Mouse (Mus musculus) retina, embryonic 14.5 days (tissue): ENCODE measurements around the gene Chrna1.
A peak's percentile ranks its signal among the peaks of the same experiment; 100 is the strongest.

Experiments used
- DNase-seq: peaks from one replicate; pipeline ENCODE4 v3.0.0-alpha.2; 2015; ENCODE audit warnings: low spot score

Gene Chrna1

GRCm38 (mm10) chr2:73580166-73580565 lies at the start of gene Chrna1:
TSS of gene Chrna1 (minus strand) at chr2:73580338.
- no peak for DNase-seq

GRCm38 (mm10) chr2:73618486-73619052 lies 38.4 kb upstream of the Chrna1 start:
- no peak for DNase-seq

GRCm38 (mm10) chr2:73616434-73617057 lies 36.4 kb upstream of the Chrna1 start:
- DNase-seq = no peak

GRCm38 (mm10) chr2:73615456-73615855 lies 35.3 kb upstream of the Chrna1 start:
- no peak for DNase-seq

- DNase-seq = no peak
Observed at GRCm38 (mm10) chr2:73614303-73614702, 34.2 kb upstream of the Chrna1 start.

- DNase-seq = no peak
Observed at GRCm38 (mm10) chr2:73612941-73613340, 32.8 kb upstream of the Chrna1 start.

- no peak for DNase-seq
Observed at GRCm38 (mm10) chr2:73612367-73612914, 32.3 kb upstream of the Chrna1 start.

- no peak for DNase-seq
Observed at GRCm38 (mm10) chr2:73611798-73612197, 31.7 kb upstream of the Chrna1 start.

GRCm38 (mm10) chr2:73609724-73610210 lies 29.6 kb upstream of the Chrna1 start:
- no peak for DNase-seq

- no peak for DNase-seq
Observed at GRCm38 (mm10) chr2:73609067-73609723, 29.1 kb upstream of the Chrna1 start.

GRCm38 (mm10) chr2:73608391-73608790 lies 28.3 kb upstream of the Chrna1 start:
- DNase-seq = no peak

GRCm38 (mm10) chr2:73607609-73608008 lies 27.5 kb upstream of the Chrna1 start:
- DNase-seq = peak; percentile 10

GRCm38 (mm10) chr2:73607146-73607545 lies 27.0 kb upstream of the Chrna1 start:
- DNase-seq = no peak

GRCm38 (mm10) chr2:73606616-73607015 lies 26.5 kb upstream of the Chrna1 start:
- no peak for DNase-seq

GRCm38 (mm10) chr2:73605077-73605476 lies 24.9 kb upstream of the Chrna1 start:
- DNase-seq = peak; percentile 32

- DNase-seq = no peak
Observed at GRCm38 (mm10) chr2:73604579-73604978, 24.4 kb upstream of the Chrna1 start.

- DNase-seq = no peak
Observed at GRCm38 (mm10) chr2:73600650-73601049, 20.5 kb upstream of the Chrna1 start.

- no peak for DNase-seq
Observed at GRCm38 (mm10) chr2:73597772-73598171, 17.6 kb upstream of the Chrna1 start.

GRCm38 (mm10) chr2:73596786-73597185 lies 16.6 kb upstream of the Chrna1 start:
- DNase-seq = no peak

- no peak for DNase-seq
Observed at GRCm38 (mm10) chr2:73596326-73596725, 16.2 kb upstream of the Chrna1 start.

- no peak for DNase-seq
Observed at GRCm38 (mm10) chr2:73593101-73593439, 12.9 kb upstream of the Chrna1 start.

GRCm38 (mm10) chr2:73592231-73593100 lies 12.3 kb upstream of the Chrna1 start:
- no peak for DNase-seq
